In genomic region chr14:79139096-79139651, GRCm38 (mm10) we compare ENCODE assay signal across 14 mouse cellular contexts.
DNase-seq lines count a peak whose midpoint lies in the region; ATAC-seq and TF ChIP-seq lines count a peak whose summit lies in the region.
"Had no signal": no experiment of that assay in that cellular context is flagged by ENCODE, and none has a peak within 500 bp of the region (broad histone marks: within the 10 kb centered on the region; RNA-seq: fewer than 3 reads in every experiment).

No protein-coding gene starts in this region.

- 89% methylated on average over 6 of the region's 6 CpGs for WGBS in heart, embryonic 10.5 days
- WGBS in lung, embryonic 14.5 days, result 87% methylated on average over 6 of the region's 6 CpGs
- WGBS in limb, embryonic 13.5 days, result 85% methylated on average over 6 of the region's 6 CpGs

- TF ChIP-seq EP300 in MEL (IDR thresholded peaks at IDR 0.05; ENCODE audit: low read depth in 1 of 2, low read length in 2 of 2), result no peak

- no peaks in the 10 kb centered on the region for H3K79me2 ChIP-seq in MEL (ENCODE audit: control insufficient read depth, insufficient read depth, low read length, poor library complexity)

- no peak overlapping the region for H3K9ac ChIP-seq in lung, embryonic 14.5 days
- no peak overlapping the region for H3K9ac ChIP-seq in MEL (ENCODE audit: control insufficient read depth, low read depth, low read length, poor library complexity, severe bottlenecking)
- H3K9ac ChIP-seq in limb, embryonic 13.5 days, result no peak overlapping the region

- no peak overlapping the region for H3K27ac ChIP-seq in heart, embryonic 10.5 days
- H3K27ac ChIP-seq in lung, embryonic 14.5 days (ENCODE audit: low read depth), result no peak overlapping the region
- no peak overlapping the region for H3K27ac ChIP-seq in MEL (ENCODE audit: control insufficient read depth, low read depth, low read length)
- H3K27ac ChIP-seq in limb, embryonic 13.5 days, result peak overlapping the region; percentile 58; the same call in 1 of the 2 replicates

- TF ChIP-seq CTCF in lung, embryonic 14.5 days (IDR thresholded peaks at IDR 0.05; ENCODE audit: low read depth), result peak; percentile 29; the same call in 1 of the 2 replicates
- TF ChIP-seq CTCF in MEL (IDR thresholded peaks at IDR 0.05 in 2 of 3, conservative IDR thresholded peaks at IDR 0.05 in 1 of 3; ENCODE audit: control insufficient read depth in 1 of 3, insufficient read depth in 1 of 3, low read depth in 2 of 3, low read length in 3 of 3, poor library complexity in 1 of 3, severe bottlenecking in 1 of 3), result peak; percentile 41 to 65 (median 57)

- no peak overlapping the region for H3K4me2 ChIP-seq in lung, embryonic 14.5 days
- peak overlapping the region; percentile 39; the same call in 1 of the 2 replicates for H3K4me2 ChIP-seq in limb, embryonic 13.5 days (replicated peaks)

- no peak overlapping the region for H3K4me3 ChIP-seq in heart, embryonic 10.5 days
- H3K4me3 ChIP-seq in lung, embryonic 14.5 days (ENCODE audit: low read depth, low read length), result no peak overlapping the region
- H3K4me3 ChIP-seq in MEL (ENCODE audit: control insufficient read depth in 1 of 2, insufficient read depth in 1 of 2, low read depth in 2 of 2, low read length in 2 of 2), result no peak overlapping the region
- no peak overlapping the region for H3K4me3 ChIP-seq in limb, embryonic 13.5 days

- intact Hi-C loops in heart, postnatal 14 days (cut with DNase I), result loop anchor here (5.0 kb wide), 1 partner anchor 168 kb away; no protein-coding TSS in a partner anchor

- DNase-seq in heart, embryonic 10.5 days (ENCODE audit: low spot score), result peak; percentile 57
- no peak for DNase-seq in heart, postnatal 14 days
- DNase-seq in lung, embryonic 14.5 days, result no peak
- DNase-seq in lung, postnatal 10 days, result no peak
- DNase-seq in MEL (ENCODE audit: low read depth, low spot score), result peak; percentile 23
- no peak for DNase-seq in Muller cell, postnatal 12 days (ENCODE audit: inconsistent ontology term)
- DNase-seq in kidney, postnatal 14 days, result no peak
- DNase-seq: adrenal gland, postnatal 25 days; cerebellum, adult 11-12 months; heart, adult 18-20 months; heart, postnatal 36 days; lung, postnatal 4 days; right cerebral cortex, postnatal 14 days had no signal

- no peaks in the 10 kb centered on the region for H3K36me3 ChIP-seq in heart, embryonic 10.5 days
- H3K36me3 ChIP-seq in lung, embryonic 14.5 days (ENCODE audit: insufficient read depth), result no peaks in the 10 kb centered on the region
- no peaks in the 10 kb centered on the region for H3K36me3 ChIP-seq in MEL (ENCODE audit: control insufficient read depth in 1 of 2, insufficient read depth in 2 of 2, low read length in 2 of 2)
- no peaks in the 10 kb centered on the region for H3K36me3 ChIP-seq in limb, embryonic 13.5 days

- no peaks in the 10 kb centered on the region for H3K27me3 ChIP-seq in heart, embryonic 10.5 days (ENCODE audit: insufficient read depth, poor library complexity, severe bottlenecking)
- H3K27me3 ChIP-seq in lung, embryonic 14.5 days (ENCODE audit: insufficient read depth, low read length), result no peaks in the 10 kb centered on the region
- H3K27me3 ChIP-seq in MEL (ENCODE audit: control insufficient read depth in 1 of 2, insufficient read depth in 2 of 2, low read length in 2 of 2), result no peaks in the 10 kb centered on the region
- peaks cover 14% of the 10 kb centered on the region; the same call in 1 of the 2 replicates for H3K27me3 ChIP-seq in limb, embryonic 13.5 days

- H3K9me3 ChIP-seq in heart, embryonic 10.5 days, result no peaks in the 10 kb centered on the region
- no peaks in the 10 kb centered on the region for H3K9me3 ChIP-seq in lung, embryonic 14.5 days (ENCODE audit: low read depth, low read length)
- H3K9me3 ChIP-seq in MEL (replicated peaks; ENCODE audit: insufficient read depth, low read length), result no peaks in the 10 kb centered on the region
- no peaks in the 10 kb centered on the region for H3K9me3 ChIP-seq in limb, embryonic 13.5 days

- ATAC-seq in lung, embryonic 14.5 days (ENCODE audit: insufficient read depth), result no peak
- ATAC-seq in limb, embryonic 13.5 days (ENCODE audit: low FRiP score, low read depth), result no peak

- TF ChIP-seq RAD21 in MEL (IDR thresholded peaks at IDR 0.05; ENCODE audit: low read depth, low read length), result no peak; the same call in 1 of the 2 replicates

- H3K4me1 ChIP-seq in heart, embryonic 10.5 days, result peaks cover 19% of the 10 kb centered on the region
- H3K4me1 ChIP-seq in lung, embryonic 14.5 days (ENCODE audit: insufficient read depth), result 0 out of 2 replicates have a peak, but pooled peaks cover 5% of the 10 kb centered on the region
- no peaks in the 10 kb centered on the region for H3K4me1 ChIP-seq in MEL (ENCODE audit: control insufficient read depth in 1 of 2, insufficient read depth in 2 of 2, low read length in 2 of 2)
- H3K4me1 ChIP-seq in limb, embryonic 13.5 days, result peaks cover 67% of the 10 kb centered on the region

- TF ChIP-seq POLR2A in MEL (IDR thresholded peaks at IDR 0.05; ENCODE audit: control insufficient read depth in 1 of 2, insufficient read depth in 1 of 2, low read depth in 1 of 2, low read length in 2 of 2, poor library complexity in 1 of 2), result no peak

TF ChIP-seq in MEL, 35 proteins besides CTCF, POLR2A, EP300 and RAD21:
- TF ChIP-seq USF1 (IDR thresholded peaks at IDR 0.05; ENCODE audit: low read depth, low read length) (peak; percentile 8; the same call in 1 of the 2 replicates), ZC3H11A (IDR thresholded peaks at IDR 0.05; ENCODE audit: low read depth, low read length) (no peak), JUND (IDR thresholded peaks at IDR 0.05; ENCODE audit: low read depth, low read length) (no peak), SMC3 (IDR thresholded peaks at IDR 0.05; ENCODE audit: low read depth, low read length) (peak; percentile 33), CHD1 (IDR thresholded peaks at IDR 0.05; ENCODE audit: low read depth, low read length) (no peak), POLR2AphosphoS5 (IDR thresholded peaks at IDR 0.05; ENCODE audit: borderline replicate concordance, low read depth, low read length) (no peak), ZMIZ1 (IDR thresholded peaks at IDR 0.05; ENCODE audit: low read depth, low read length) (no peak), MYC (IDR thresholded peaks at IDR 0.05; ENCODE audit: low read depth, low read length) (no peak), MAZ (IDR thresholded peaks at IDR 0.05; ENCODE audit: low read depth, low read length) (no peak), NRF1 (IDR thresholded peaks at IDR 0.05; ENCODE audit: insufficient read depth, low read depth, low read length, poor library complexity, severe bottlenecking) (no peak)

Comparison
In these comparisons a context has a peak if more than half of its experiments do, and no peak if none do; other contexts are left out.
1. DNase-seq: peak in heart, embryonic 10.5 days (single experiment) and MEL (single experiment); none in heart, postnatal 14 days (0 of 2), lung, embryonic 14.5 days (single experiment), lung, postnatal 10 days (single experiment), Muller cell, postnatal 12 days (single experiment) and kidney, postnatal 14 days (single experiment).